Mouse (Mus musculus) spleen, adult 2 months (tissue): ENCODE measurements around the gene Olig2. TPM values are rescaled to one million over a fixed set of nuclear protein-coding genes. Genes with fewer than 3 reads are reported as not detected.

ENCODE experiments used
- DNase-seq, 2 experiments: peaks; one replicate each; pipeline versions ENCODE4 v3.0.0 to v3.0.0-alpha.2; 2012 to 2021; ENCODE audit warnings: low spot score in 2 of 2, low read depth in 1 of 2
- H3K27ac ChIP-seq: fragments of 200-500 bp; 2 replicates; pipeline ENCODE4 v1.5.1; 2012; ENCODE audit warnings: low read length, inconsistent platforms; ENCODE audit not compliant: insufficient read depth
- H3K27me3 ChIP-seq: fragments of 200-500 bp; 2 replicates; pipeline ENCODE4 v1.6.1; 2012; ENCODE audit warnings: mild to moderate bottlenecking, moderate library complexity, low read length, inconsistent platforms; ENCODE audit not compliant: control insufficient read depth, insufficient read depth
- H3K36me3 ChIP-seq: fragments of 200-500 bp; 2 replicates; pipeline ENCODE4 v1.6.1; 2012; ENCODE audit warnings: mild to moderate bottlenecking, low read length, inconsistent platforms; ENCODE audit not compliant: control insufficient read depth, insufficient read depth
- H3K4me1 ChIP-seq: fragments of 200-500 bp; 2 replicates; pipeline ENCODE4 v1.6.1; 2011; ENCODE audit warnings: inconsistent platforms; ENCODE audit not compliant: control insufficient read depth, insufficient read depth, insufficient read length
- H3K4me3 ChIP-seq: fragments of 200-500 bp; 2 replicates; pipeline ENCODE4 v1.5.1; 2011; ENCODE audit warnings: mild to moderate bottlenecking, inconsistent platforms; ENCODE audit not compliant: insufficient read depth, insufficient read length; ENCODE audit errors: extremely low read depth
- CTCF ChIP-seq: fragments of 200-500 bp; IDR thresholded peaks from 2 replicates; pipeline ENCODE4 v1.5.1; 2011; ENCODE audit warnings: mild to moderate bottlenecking, inconsistent platforms; ENCODE audit not compliant: insufficient read depth, insufficient read length, insufficient replicate concordance; ENCODE audit errors: extremely low read depth
- POLR2A ChIP-seq: fragments of 200-500 bp; IDR thresholded peaks from 2 replicates; pipeline ENCODE4 v1.6.1; 2011; ENCODE audit warnings: low read depth, low read length, inconsistent platforms
- WGBS: fragments of 180-500 bp; shearing (Covaris S2); methylation state at CpG from one replicate; pipeline ENCODE4 v1.1.7; 2018; 5-methylcytosine and 5-hydroxymethylcytosine counted together
- polyA plus RNA-seq: library from polyadenylated mRNA; depleted of rRNA; stranded (reverse); fragments of >200 nt; gene quantifications from 2 replicates; pipeline ENCODE4 v1.2.3, GENCODE M21; 2012

Olig2 gene
- polyA plus RNA-seq, 1 experiment, result 0.04 TPM

GRCm38 (mm10) chr16:91226883-91227759 is 1.9 kb downstream of the Olig2 start:
- TF ChIP-seq POLR2A (no peak), CTCF (no peak)
- 4% methylated on average over 84 of the region's 85 CpGs for WGBS

GRCm38 (mm10) chr16:91227760-91228043 is 2.4 kb downstream of the Olig2 start:
- Histone ChIP-seq H3K4me3 (no peak overlapping the region), H3K27ac (no peak overlapping the region), H3K36me3 (no peaks in the 10 kb centered on the region), H3K27me3 (peaks cover 46% of the 10 kb centered on the region), H3K4me1 (no peaks in the 10 kb centered on the region; the same call in 1 of the 2 replicates)
- 3% methylated on average over 6 of the region's 6 CpGs for WGBS
- DNase-seq, result no peak
- TF ChIP-seq POLR2A (no peak), CTCF (no peak)

More at GRCm38 (mm10) chr16:91226883-91227759, 1.9 kb downstream of the Olig2 start:
- Histone ChIP-seq H3K36me3 (no peaks in the 10 kb centered on the region), H3K4me3 (no peak overlapping the region), H3K27me3 (peaks cover 49% of the 10 kb centered on the region), H3K27ac (no peak overlapping the region), H3K4me1 (no peaks in the 10 kb centered on the region; the same call in 1 of the 2 replicates)
- DNase-seq, result no peak

- no peaks in the 10 kb centered on the region for H3K36me3 ChIP-seq
- 9% methylated on average over 30 of the region's 30 CpGs for WGBS
- no peak overlapping the region for H3K27ac ChIP-seq
- no peaks in the 10 kb centered on the region; the same call in 1 of the 2 replicates for H3K4me1 ChIP-seq
- no peak for DNase-seq
- peaks cover 45% of the 10 kb centered on the region for H3K27me3 ChIP-seq
- H3K4me3 ChIP-seq, result no peak overlapping the region
- TF ChIP-seq POLR2A (no peak), CTCF (no peak)
Observed at GRCm38 (mm10) chr16:91228238-91229071, 3.2 kb downstream of the Olig2 start.

- H3K27me3 ChIP-seq, result peaks cover 40% of the 10 kb centered on the region
- no peaks in the 10 kb centered on the region for H3K36me3 ChIP-seq
- 14% methylated on average over 10 of the region's 10 CpGs for WGBS
- no peak for DNase-seq
- no peaks in the 10 kb centered on the region; the same call in 1 of the 2 replicates for H3K4me1 ChIP-seq
- TF ChIP-seq CTCF (no peak), POLR2A (no peak)
- no peak overlapping the region for H3K27ac ChIP-seq
- no peak overlapping the region for H3K4me3 ChIP-seq
Observed at GRCm38 (mm10) chr16:91229072-91229348, 3.8 kb downstream of the Olig2 start.

- H3K4me1 ChIP-seq, result no peaks in the 10 kb centered on the region; the same call in 1 of the 2 replicates
- peaks cover 38% of the 10 kb centered on the region for H3K27me3 ChIP-seq
- H3K36me3 ChIP-seq, result no peaks in the 10 kb centered on the region
- no peak overlapping the region for H3K27ac ChIP-seq
- no peak for DNase-seq
- no peak for TF ChIP-seq POLR2A
- TF ChIP-seq CTCF, result no peak
- WGBS, result 30% methylated on average over 8 of the region's 8 CpGs
- H3K4me3 ChIP-seq, result no peak overlapping the region
Observed at GRCm38 (mm10) chr16:91229643-91230042, 4.4 kb downstream of the Olig2 start.

GRCm38 (mm10) chr16:91231781-91232469 is 6.7 kb downstream of the Olig2 start:
- Histone ChIP-seq H3K4me1 (no peaks in the 10 kb centered on the region; the same call in 1 of the 2 replicates), H3K27me3 (peaks cover 18% of the 10 kb centered on the region), H3K27ac (no peak overlapping the region), H3K36me3 (no peaks in the 10 kb centered on the region), H3K4me3 (no peak overlapping the region)
- no peak for DNase-seq
- 9% methylated on average over 26 of the region's 26 CpGs for WGBS
- TF ChIP-seq POLR2A (no peak), CTCF (no peak)
